In genomic region chr7:118902944-118903343, GRCm38 (mm10) we compare ENCODE assay signal across 8 mouse cellular contexts. TPM values are rescaled to one million over a fixed set of nuclear protein-coding genes. Genes with fewer than 3 reads are reported as not detected.
DNase-seq lines count a peak whose midpoint lies in the region; ATAC-seq lines count a peak whose summit lies in the region.

No protein-coding gene starts in this region.

- H3K9ac ChIP-seq in forebrain, embryonic 16.5 days (replicated peaks; ENCODE audit: low read depth, low read length) = no peak overlapping the region

- H3K4me3 ChIP-seq in forebrain, embryonic 16.5 days (replicated peaks; ENCODE audit: low read length) = peak overlapping the region; percentile 11; the same call in 1 of the 2 replicates

- peak overlapping the region; percentile 39 for H3K4me2 ChIP-seq in forebrain, embryonic 16.5 days (ENCODE audit: low read length)

- H3K27ac ChIP-seq in forebrain, embryonic 16.5 days (ENCODE audit: low read length) = no peak overlapping the region

- DNase-seq in gastrocnemius, postnatal 10 days = peak; percentile 31
- no peak for DNase-seq in gastrocnemius, postnatal 25 days
- peak; percentile 63 for DNase-seq in MN1 (ENCODE audit: low spot score)
- peak; percentile 74 for DNase-seq in kidney, postnatal 10 days
- peak; percentile 19 for DNase-seq in ovary, adult 18-20 months (ENCODE audit: low spot score)
- no peak for DNase-seq in layer of hippocampus, adult 11-12 months (ENCODE audit: low spot score)
- DNase-seq in cerebellum, adult 8-10 months = no peak

- WGBS in forebrain, embryonic 16.5 days = 26% methylated on average over 13 of the region's 13 CpGs

- H3K27me3 ChIP-seq in forebrain, embryonic 16.5 days (replicated peaks; ENCODE audit: control insufficient read depth, insufficient read depth, low read length) = no peaks in the 10 kb centered on the region

- H3K36me3 ChIP-seq in forebrain, embryonic 16.5 days (ENCODE audit: control insufficient read depth, insufficient read depth) = no peaks in the 10 kb centered on the region

- H3K4me1 ChIP-seq in forebrain, embryonic 16.5 days (replicated peaks; ENCODE audit: control insufficient read depth, insufficient read depth, low read length) = peaks cover 12% of the 10 kb centered on the region

- peak; percentile 81 for ATAC-seq in forebrain, embryonic 16.5 days

- no peaks in the 10 kb centered on the region for H3K9me3 ChIP-seq in forebrain, embryonic 16.5 days (ENCODE audit: control insufficient read depth, low read length)

RNA-seq across cellular contexts. Expression of gene Knop1, which starts 46.9 kb away (rescaled TPM):
- total RNA-seq in gastrocnemius, postnatal 10 days (2021) = 10 to 100 TPM; 25.3 to 27.2 TPM
- total RNA-seq in gastrocnemius, postnatal 25 days (2021) = 10 to 100 TPM; 23.5 to 26.0 TPM
- polyA plus RNA-seq in forebrain, embryonic 16.5 days (2015; fragmentation: Nextera tagmentation; extraction: Ambion mirVana) = 69.1 and 70.3 TPM in 2 replicates

RNA-seq across cellular contexts. Expression of gene Iqck, which starts 47.4 kb away (rescaled TPM):
- under 1 TPM; 0.59 to 0.63 TPM for total RNA-seq in gastrocnemius, postnatal 10 days (2021)
- under 1 TPM; 0.13 to 0.16 TPM for total RNA-seq in gastrocnemius, postnatal 25 days (2021)
- 3.9 and 4.5 TPM in 2 replicates for polyA plus RNA-seq in forebrain, embryonic 16.5 days (2015; fragmentation: Nextera tagmentation; extraction: Ambion mirVana)

Comparison
In these comparisons a context has a peak if more than half of its experiments do, and no peak if none do; other contexts are left out.
1. DNase-seq: peak in gastrocnemius, postnatal 10 days (single experiment), MN1 (single experiment), kidney, postnatal 10 days (single experiment) and ovary, adult 18-20 months (single experiment); none in gastrocnemius, postnatal 25 days (single experiment), layer of hippocampus, adult 11-12 months (single experiment) and cerebellum, adult 8-10 months (single experiment).